Mouse (Mus musculus) spleen, postnatal 4 days (tissue): ENCODE measurements around the gene Mrpl24.
A peak's percentile ranks its signal among the peaks of the same experiment; 100 is the strongest.

ENCODE experiments used
- DNase-seq, 2 experiments: peaks; one replicate each; pipeline ENCODE4 v3.0.0; 2022; ENCODE audit warnings: low spot score in 2 of 2

The Mrpl24 gene

GRCm38 (mm10) chr3:87947056-87947810, 27.9 kb downstream of the Mrpl24 start:
- DNase-seq, result no peak

DNA sequence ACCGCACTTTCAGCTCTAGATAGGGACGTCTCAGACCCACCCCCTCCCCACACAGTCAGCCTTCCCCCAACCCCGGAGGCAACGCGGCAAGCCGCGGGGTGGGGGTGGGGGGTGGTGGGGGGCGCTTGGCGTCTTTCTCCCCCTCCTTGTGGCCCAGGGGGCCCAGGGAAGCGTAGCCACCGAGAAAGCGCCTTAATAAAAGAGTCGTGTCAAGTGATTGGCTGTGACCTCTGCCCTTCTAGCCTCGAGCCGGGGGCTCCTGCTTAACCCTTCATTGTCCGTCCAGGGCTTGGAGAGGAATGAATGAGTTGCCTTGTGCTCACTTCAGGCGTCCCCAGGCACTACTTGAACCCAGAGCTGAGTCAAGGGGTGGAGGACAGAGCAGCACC, 28.5 kb downstream of the Mrpl24 start:
- no peak for DNase-seq

GRCm38 (mm10) chr3:87948378-87949265, 29.3 kb downstream of the Mrpl24 start, which contains the start of gene Crabp2:
Crabp2 (plus strand) TSS chr3:87948666.
- no peak for DNase-seq

DNA sequence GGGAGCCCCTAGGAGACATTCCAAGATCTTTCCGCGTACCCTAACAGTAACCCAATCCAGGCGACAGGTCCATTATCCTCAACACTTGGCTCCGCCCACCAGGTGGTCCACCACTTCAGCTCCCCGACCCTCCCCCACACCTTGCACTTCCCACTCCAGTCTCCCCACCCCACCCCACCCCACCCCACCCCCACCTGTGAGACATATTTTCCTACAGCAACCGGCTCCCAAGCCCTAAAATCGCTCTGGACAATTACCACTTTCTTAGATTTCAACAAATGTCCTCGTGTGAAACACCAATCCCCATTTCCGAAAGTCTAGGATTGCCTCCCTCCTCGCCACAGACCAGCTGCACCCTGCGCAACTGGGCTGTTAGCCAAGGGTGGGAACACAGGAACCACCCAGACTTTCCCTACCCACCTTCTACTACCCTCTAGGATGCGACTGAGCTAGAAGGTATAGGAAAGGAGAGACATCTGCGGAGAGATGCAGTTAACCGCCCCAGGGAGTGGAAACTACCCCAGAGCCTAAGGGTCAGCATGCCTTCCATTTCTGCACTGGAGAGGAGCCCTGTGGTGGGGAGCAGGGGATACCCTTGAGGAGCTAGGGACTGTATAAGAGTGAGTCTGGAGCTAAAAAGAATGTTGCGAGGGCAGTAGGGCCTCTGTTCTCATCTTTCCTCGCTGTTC, 30.1 kb downstream of the Mrpl24 start:
- no peak for DNase-seq

- DNase-seq, result no peak
Measured at GRCm38 (mm10) chr3:87949955-87950515, 30.7 kb downstream of the Mrpl24 start.

DNA sequence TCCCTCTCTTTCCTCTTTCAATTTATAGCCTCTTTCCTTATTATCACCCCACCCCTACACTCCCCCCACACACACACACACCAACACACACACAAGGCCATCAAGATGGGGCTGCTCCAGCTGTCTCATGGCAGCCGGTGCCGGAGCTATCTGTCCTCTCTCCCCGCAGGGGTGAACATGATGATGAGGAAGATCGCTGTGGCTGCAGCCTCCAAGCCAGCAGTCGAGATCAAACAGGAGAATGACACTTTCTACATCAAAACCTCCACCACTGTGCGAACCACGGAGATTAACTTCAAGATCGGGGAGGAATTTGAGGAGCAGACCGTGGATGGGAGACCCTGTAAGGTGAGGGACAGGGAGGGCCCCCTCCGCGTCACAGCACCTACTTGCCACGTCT, 32.6 kb downstream of the Mrpl24 start:
- DNase-seq, result no peak

- no peak for DNase-seq
Measured at GRCm38 (mm10) chr3:87952440-87952839, 33.1 kb downstream of the Mrpl24 start.

GRCm38 (mm10) chr3:87958056-87958455, 38.8 kb downstream of the Mrpl24 start:
- DNase-seq, result no peak

- DNase-seq, result no peak
Measured at GRCm38 (mm10) chr3:87958476-87958875, 39.2 kb downstream of the Mrpl24 start.

DNA sequence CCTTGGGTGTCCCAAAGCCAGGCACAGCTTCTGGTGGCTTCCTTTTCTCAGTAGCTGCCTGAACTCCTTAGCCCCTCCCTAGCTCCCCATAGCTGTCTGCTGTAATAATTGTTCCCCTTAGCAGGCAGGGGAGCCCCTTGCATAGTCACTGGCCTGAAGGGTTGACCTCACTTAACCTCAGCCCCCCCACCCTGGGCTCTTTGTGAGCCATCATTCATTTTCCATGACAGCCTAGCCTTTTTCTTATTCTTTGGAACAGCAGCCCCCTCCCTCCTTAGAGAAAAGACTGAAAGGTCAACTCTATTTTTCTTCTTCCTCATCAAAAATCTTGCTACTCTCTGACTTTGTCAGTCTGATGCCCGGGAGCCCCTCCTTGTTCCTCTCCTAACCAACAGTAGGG, 39.7 kb downstream of the Mrpl24 start:
- no peak for DNase-seq

- DNase-seq, result no peak
Measured at GRCm38 (mm10) chr3:87959371-87959770, 40.1 kb downstream of the Mrpl24 start.

DNA sequence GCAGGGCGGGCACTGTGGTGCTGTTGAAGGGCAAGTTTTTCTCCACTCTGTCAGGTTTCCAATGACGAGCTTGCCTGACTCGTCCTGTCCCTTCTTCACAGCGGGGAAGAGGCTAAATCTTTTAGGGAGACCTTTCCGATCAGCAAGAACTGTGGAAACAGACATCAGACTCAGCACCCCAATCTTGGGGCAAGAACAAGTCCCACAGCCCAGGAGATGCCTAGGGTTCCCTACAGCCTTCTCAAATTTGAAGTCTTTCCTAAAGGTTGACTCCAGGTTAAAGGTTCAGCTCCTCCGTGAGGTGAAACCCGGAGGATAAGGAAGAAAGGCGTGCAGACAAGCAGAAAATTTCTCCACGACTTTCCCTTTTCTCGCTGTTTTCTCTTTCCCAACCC, 40.9 kb downstream of the Mrpl24 start:
- no peak for DNase-seq

DNA sequence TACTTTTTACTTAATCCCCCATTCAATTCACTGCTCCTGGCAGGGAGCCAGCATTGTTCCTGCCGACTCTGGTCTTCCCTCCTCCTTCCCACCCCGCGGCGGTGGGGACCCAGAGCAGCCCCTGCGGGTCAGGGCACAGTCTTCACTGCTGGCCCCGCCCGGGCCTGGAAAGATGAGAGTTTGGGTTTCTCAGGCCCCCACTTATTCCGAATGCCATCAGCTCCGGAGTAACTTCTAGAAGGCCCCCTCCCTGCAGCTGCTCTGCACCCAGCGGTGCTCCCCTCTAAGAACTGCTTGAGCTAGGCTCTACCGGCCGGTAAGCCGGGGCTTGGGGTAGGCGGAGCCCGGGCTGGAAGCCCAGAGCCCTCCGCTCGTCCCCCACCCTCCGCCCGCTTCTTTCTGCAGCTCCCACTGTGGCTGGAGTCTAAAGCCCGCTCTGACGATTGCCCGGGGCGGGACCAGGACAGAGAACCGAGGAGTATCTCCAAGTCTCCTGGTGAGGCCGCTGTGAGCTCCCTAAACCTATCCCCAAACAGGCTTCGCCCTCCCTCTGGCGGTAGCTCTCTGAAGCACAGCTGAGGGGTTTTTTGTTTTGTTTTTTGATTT, 41.4 kb downstream of the Mrpl24 start:
- DNase-seq, result peak; percentile 69 to 84

DNA sequence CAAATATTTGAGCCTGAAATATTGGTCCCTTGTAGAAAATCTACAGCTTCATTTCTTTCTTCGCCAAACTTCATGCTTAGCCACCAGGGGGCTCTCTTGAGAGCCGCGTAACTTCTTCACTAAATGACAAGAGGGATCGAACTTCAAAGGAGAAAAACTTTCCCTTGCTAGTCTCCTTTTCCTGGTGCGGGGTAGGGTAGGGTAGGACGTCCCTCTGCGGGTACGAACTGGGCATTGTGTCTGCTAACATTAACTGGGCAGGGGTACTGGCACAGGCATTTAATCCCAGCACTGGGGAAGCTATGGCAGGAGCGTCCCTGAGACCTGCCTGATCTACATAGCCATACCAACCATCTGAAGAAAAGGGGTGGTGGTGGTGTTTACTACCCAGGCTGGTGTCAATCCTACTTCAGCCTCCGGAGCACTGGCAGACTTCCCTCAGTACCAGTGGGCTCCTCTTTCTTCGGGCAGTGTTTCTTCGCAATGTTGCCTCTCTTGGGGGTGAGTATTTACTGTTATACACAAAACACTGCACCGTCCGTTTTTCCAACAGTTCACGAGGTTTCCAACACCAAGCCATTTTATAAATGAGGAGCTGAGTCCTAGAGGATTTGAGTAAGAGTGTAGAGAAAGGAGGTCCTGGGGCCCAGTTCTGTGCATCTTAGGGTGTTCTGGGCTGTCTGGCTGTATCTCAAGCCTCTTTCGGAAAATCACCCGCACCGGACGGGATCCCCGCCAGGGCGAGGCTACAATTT, 51.1 kb downstream of the Mrpl24 start:
- peak in 1 of 2 experiments; percentile 31 for DNase-seq

- no peak for DNase-seq
Measured at GRCm38 (mm10) chr3:87970939-87971488, 51.7 kb downstream of the Mrpl24 start, which contains the start of gene Nes. Nes (plus strand) TSS chr3:87971078.

- no peak for DNase-seq
Measured at GRCm38 (mm10) chr3:87971489-87972202, 52.3 kb downstream of the Mrpl24 start.

- no peak for DNase-seq
Measured at GRCm38 (mm10) chr3:87972203-87972664, 52.9 kb downstream of the Mrpl24 start.

DNA sequence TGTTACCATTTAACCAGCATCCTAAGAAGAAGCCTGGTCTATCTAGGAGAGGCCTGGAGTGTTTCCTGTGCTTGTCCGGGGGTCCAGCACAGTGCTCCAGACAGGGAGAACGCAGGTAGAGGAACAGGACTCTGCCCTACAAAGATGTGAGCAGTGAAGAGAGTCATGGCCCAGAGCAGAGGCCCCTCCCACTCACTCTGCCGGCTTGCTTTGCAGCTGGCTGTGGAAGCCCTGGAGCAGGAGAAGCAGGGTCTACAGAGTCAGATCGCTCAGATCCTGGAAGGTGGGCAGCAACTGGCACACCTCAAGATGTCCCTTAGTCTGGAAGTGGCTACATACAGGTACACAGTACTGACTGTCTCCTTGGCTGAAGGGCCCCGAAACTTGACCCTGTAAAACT, 53.5 kb downstream of the Mrpl24 start:
- no peak for DNase-seq
